Mouse (Mus musculus): ENCODE measurements around the gene Arhgdig. TPM values are rescaled to one million over a fixed set of nuclear protein-coding genes. Genes with fewer than 3 reads are reported as not detected.

Gene Arhgdig
- polyA plus RNA-seq, 1 experiment from 2014 or later, result 15.9 TPM

DNA sequence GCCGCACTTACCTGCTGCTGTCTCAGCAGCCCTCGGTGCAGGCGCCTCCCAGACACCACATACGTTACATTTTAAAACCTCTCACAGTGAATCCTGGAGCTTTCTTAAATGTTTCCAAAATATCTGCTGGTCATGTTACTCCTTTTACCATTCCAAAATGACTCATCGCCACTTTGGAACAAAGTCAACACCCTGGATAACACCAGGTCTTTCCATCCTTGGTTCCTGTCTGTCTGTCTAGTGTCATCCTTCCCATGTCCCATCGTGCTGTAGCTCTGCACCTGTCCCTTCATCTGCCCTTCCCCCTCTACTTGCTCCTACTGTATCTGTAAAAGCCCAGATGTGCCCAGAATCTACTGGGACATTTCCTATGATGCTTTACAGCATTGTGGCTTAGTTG is 33.4 kb upstream of the Arhgdig start:
- DNase-seq (ENCODE audit: low spot score) (no peak), ATAC-seq (replicated peaks; ENCODE audit: insufficient number of reproducible peaks, low FRiP score, low TSS enrichment, low read depth) (no peak)
- H3K36me3 ChIP-seq (replicated peaks; ENCODE audit: control insufficient read depth, insufficient read depth, low read depth, low read length), result no peaks in the 10 kb centered on the region
- no peak overlapping the region for H3K27ac ChIP-seq (replicated peaks; ENCODE audit: low read depth, low read length)
- no peaks in the 10 kb centered on the region for H3K27me3 ChIP-seq (ENCODE audit: control insufficient read depth, insufficient read depth, low read length)
- H3K9ac ChIP-seq (replicated peaks; ENCODE audit: low read length), result no peak overlapping the region
- no peaks in the 10 kb centered on the region for H3K9me3 ChIP-seq (replicated peaks; ENCODE audit: control insufficient read depth, low read length)
- H3K4me3 ChIP-seq (ENCODE audit: low read depth, low read length), result no peak overlapping the region
- WGBS, result 75% methylated on average over 6 of the region's 6 CpGs
- no peak overlapping the region for H3K4me2 ChIP-seq (ENCODE audit: low read depth, low read length)
- no peaks in the 10 kb centered on the region; the same call in 1 of the 2 replicates for H3K4me1 ChIP-seq (ENCODE audit: control insufficient read depth, insufficient read depth, low read length)

- Histone ChIP-seq H3K9ac (replicated peaks; ENCODE audit: low read length) (no peak overlapping the region), H3K9me3 (replicated peaks; ENCODE audit: control insufficient read depth, low read length) (no peaks in the 10 kb centered on the region), H3K36me3 (replicated peaks; ENCODE audit: control insufficient read depth, insufficient read depth, low read depth, low read length) (no peaks in the 10 kb centered on the region), H3K4me3 (ENCODE audit: low read depth, low read length) (no peak overlapping the region), H3K27ac (replicated peaks; ENCODE audit: low read depth, low read length) (no peak overlapping the region), H3K4me1 (ENCODE audit: control insufficient read depth, insufficient read depth, low read length) (no peaks in the 10 kb centered on the region; the same call in 1 of the 2 replicates), H3K27me3 (ENCODE audit: control insufficient read depth, insufficient read depth, low read length) (no peaks in the 10 kb centered on the region), H3K4me2 (ENCODE audit: low read depth, low read length) (no peak overlapping the region)
- ATAC-seq (replicated peaks; ENCODE audit: insufficient number of reproducible peaks, low FRiP score, low TSS enrichment, low read depth) (no peak), DNase-seq (ENCODE audit: low spot score) (no peak)
- 87% methylated on average over 6 of the region's 6 CpGs for WGBS
Observed at GRCm38 (mm10) chr17:26240120-26240790, 32.7 kb upstream of the Arhgdig start.

DNA sequence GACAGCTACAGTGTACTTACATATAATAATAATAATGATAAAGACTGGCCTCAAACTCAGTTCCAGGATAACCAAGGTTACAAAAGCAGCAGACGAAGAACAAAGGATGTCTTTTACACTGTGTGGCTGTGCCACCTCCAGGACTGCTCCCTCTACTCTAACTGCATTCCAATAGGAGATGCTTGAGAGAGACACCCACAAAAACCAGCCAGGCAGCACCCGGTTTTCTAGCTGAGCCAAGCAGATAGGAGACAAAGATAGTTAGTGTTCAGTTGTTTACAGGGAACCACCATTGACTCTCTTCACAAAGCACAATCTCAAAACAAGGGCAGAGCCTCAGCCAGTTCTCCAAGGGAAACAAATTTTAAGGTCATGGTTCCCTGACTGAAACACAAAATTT is 32.0 kb upstream of the Arhgdig start:
- Histone ChIP-seq H3K9ac (replicated peaks; ENCODE audit: low read length) (no peak overlapping the region), H3K27ac (replicated peaks; ENCODE audit: low read depth, low read length) (no peak overlapping the region), H3K4me3 (ENCODE audit: low read depth, low read length) (no peak overlapping the region), H3K36me3 (replicated peaks; ENCODE audit: control insufficient read depth, insufficient read depth, low read depth, low read length) (no peaks in the 10 kb centered on the region), H3K9me3 (replicated peaks; ENCODE audit: control insufficient read depth, low read length) (no peaks in the 10 kb centered on the region), H3K4me1 (ENCODE audit: control insufficient read depth, insufficient read depth, low read length) (no peaks in the 10 kb centered on the region; the same call in 1 of the 2 replicates), H3K27me3 (ENCODE audit: control insufficient read depth, insufficient read depth, low read length) (no peaks in the 10 kb centered on the region), H3K4me2 (ENCODE audit: low read depth, low read length) (no peak overlapping the region)
- WGBS, result 61% methylated on average over 2 of the region's 2 CpGs
- DNase-seq (ENCODE audit: low spot score) (no peak), ATAC-seq (replicated peaks; ENCODE audit: insufficient number of reproducible peaks, low FRiP score, low TSS enrichment, low read depth) (no peak)

GRCm38 (mm10) chr17:26237667-26238066 is 30.1 kb upstream of the Arhgdig start:
- no peaks in the 10 kb centered on the region for H3K9me3 ChIP-seq (replicated peaks; ENCODE audit: control insufficient read depth, low read length)
- no peaks in the 10 kb centered on the region for H3K36me3 ChIP-seq (replicated peaks; ENCODE audit: control insufficient read depth, insufficient read depth, low read depth, low read length)
- ATAC-seq (replicated peaks; ENCODE audit: insufficient number of reproducible peaks, low FRiP score, low TSS enrichment, low read depth), result no peak
- no peak overlapping the region for H3K4me3 ChIP-seq (ENCODE audit: low read depth, low read length)
- H3K27me3 ChIP-seq (ENCODE audit: control insufficient read depth, insufficient read depth, low read length), result no peaks in the 10 kb centered on the region
- no peaks in the 10 kb centered on the region for H3K4me1 ChIP-seq (ENCODE audit: control insufficient read depth, insufficient read depth, low read length)
- no peak overlapping the region for H3K9ac ChIP-seq (replicated peaks; ENCODE audit: low read length)
- H3K27ac ChIP-seq (replicated peaks; ENCODE audit: low read depth, low read length), result no peak overlapping the region
- no peak overlapping the region for H3K4me2 ChIP-seq (ENCODE audit: low read depth, low read length)
- WGBS, result 88% methylated on average over 10 of the region's 10 CpGs
- no peak for DNase-seq (ENCODE audit: low spot score)

GRCm38 (mm10) chr17:26235077-26235815 is 27.7 kb upstream of the Arhgdig start:
- ATAC-seq (replicated peaks; ENCODE audit: insufficient number of reproducible peaks, low FRiP score, low TSS enrichment, low read depth) (no peak), DNase-seq (ENCODE audit: low spot score) (no peak)
- H3K9me3 ChIP-seq (replicated peaks; ENCODE audit: control insufficient read depth, low read length), result no peaks in the 10 kb centered on the region
- no peak overlapping the region for H3K9ac ChIP-seq (replicated peaks; ENCODE audit: low read length)
- no peaks in the 10 kb centered on the region for H3K36me3 ChIP-seq (replicated peaks; ENCODE audit: control insufficient read depth, insufficient read depth, low read depth, low read length)
- H3K4me3 ChIP-seq (ENCODE audit: low read depth, low read length), result no peak overlapping the region
- H3K4me1 ChIP-seq (ENCODE audit: control insufficient read depth, insufficient read depth, low read length), result no peaks in the 10 kb centered on the region
- H3K4me2 ChIP-seq (ENCODE audit: low read depth, low read length), result no peak overlapping the region
- no peaks in the 10 kb centered on the region for H3K27me3 ChIP-seq (ENCODE audit: control insufficient read depth, insufficient read depth, low read length)
- H3K27ac ChIP-seq (replicated peaks; ENCODE audit: low read depth, low read length), result no peak overlapping the region
- WGBS, result 41% methylated on average over 13 of the region's 13 CpGs

DNA sequence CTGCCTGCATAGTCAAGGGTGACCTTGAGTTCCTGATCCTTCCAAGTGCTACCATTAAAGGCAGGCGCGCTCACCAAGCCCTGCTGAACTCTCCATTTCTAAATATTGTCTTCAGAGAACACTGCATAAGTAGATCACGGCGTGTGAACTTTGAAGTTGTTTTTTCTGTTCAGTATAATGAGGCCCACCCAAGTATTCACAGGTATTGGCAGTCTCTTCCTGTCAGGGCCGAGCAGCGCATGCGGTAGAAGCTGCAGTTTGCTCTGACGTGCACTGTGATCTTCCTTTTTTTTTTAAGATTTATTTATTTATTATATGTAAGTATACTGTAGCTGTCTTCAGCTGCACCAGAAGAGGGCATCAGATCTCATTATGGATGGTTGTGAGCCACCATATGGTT is 26.8 kb upstream of the Arhgdig start:
- Histone ChIP-seq H3K4me1 (ENCODE audit: control insufficient read depth, insufficient read depth, low read length) (no peaks in the 10 kb centered on the region), H3K4me2 (ENCODE audit: low read depth, low read length) (no peak overlapping the region), H3K9me3 (replicated peaks; ENCODE audit: control insufficient read depth, low read length) (no peaks in the 10 kb centered on the region), H3K4me3 (ENCODE audit: low read depth, low read length) (no peak overlapping the region), H3K9ac (replicated peaks; ENCODE audit: low read length) (no peak overlapping the region), H3K27me3 (ENCODE audit: control insufficient read depth, insufficient read depth, low read length) (no peaks in the 10 kb centered on the region), H3K36me3 (replicated peaks; ENCODE audit: control insufficient read depth, insufficient read depth, low read depth, low read length) (no peaks in the 10 kb centered on the region), H3K27ac (replicated peaks; ENCODE audit: low read depth, low read length) (no peak overlapping the region)
- ATAC-seq (replicated peaks; ENCODE audit: insufficient number of reproducible peaks, low FRiP score, low TSS enrichment, low read depth) (no peak), DNase-seq (ENCODE audit: low spot score) (no peak)
- WGBS, result 91% methylated on average over 8 of the region's 8 CpGs

DNA sequence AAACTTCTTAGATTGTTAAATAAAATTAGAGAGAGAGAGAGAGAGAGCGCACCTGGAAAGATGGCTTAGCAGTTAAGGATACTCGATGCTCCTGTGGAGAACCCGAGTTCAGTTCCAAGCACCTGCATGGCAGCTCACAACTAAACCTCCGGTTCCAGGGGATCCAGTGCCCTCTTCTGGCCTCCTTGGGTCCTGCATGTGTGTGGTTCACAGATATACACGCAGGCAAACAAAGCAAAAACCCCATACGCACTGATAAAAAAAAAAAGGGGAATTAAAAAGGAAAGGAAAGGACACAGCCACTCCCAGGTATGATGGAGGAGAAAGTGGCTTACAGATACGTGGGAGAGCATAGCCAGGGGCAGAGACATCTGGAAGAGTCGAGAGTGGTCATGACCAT is 25.3 kb upstream of the Arhgdig start:
- ATAC-seq (replicated peaks; ENCODE audit: insufficient number of reproducible peaks, low FRiP score, low TSS enrichment, low read depth), result no peak
- Histone ChIP-seq H3K4me2 (ENCODE audit: low read depth, low read length) (no peak overlapping the region), H3K27ac (replicated peaks; ENCODE audit: low read depth, low read length) (no peak overlapping the region), H3K27me3 (ENCODE audit: control insufficient read depth, insufficient read depth, low read length) (no peaks in the 10 kb centered on the region), H3K36me3 (replicated peaks; ENCODE audit: control insufficient read depth, insufficient read depth, low read depth, low read length) (no peaks in the 10 kb centered on the region), H3K9ac (replicated peaks; ENCODE audit: low read length) (no peak overlapping the region), H3K9me3 (replicated peaks; ENCODE audit: control insufficient read depth, low read length) (no peaks in the 10 kb centered on the region), H3K4me3 (ENCODE audit: low read depth, low read length) (no peak overlapping the region), H3K4me1 (ENCODE audit: control insufficient read depth, insufficient read depth, low read length) (no peaks in the 10 kb centered on the region)
- 70% methylated on average over 8 of the region's 8 CpGs for WGBS
- no peak for DNase-seq (ENCODE audit: low spot score)

- Histone ChIP-seq H3K9me3 (replicated peaks; ENCODE audit: control insufficient read depth, low read length) (no peaks in the 10 kb centered on the region), H3K4me2 (ENCODE audit: low read depth, low read length) (no peak overlapping the region), H3K4me1 (ENCODE audit: control insufficient read depth, insufficient read depth, low read length) (no peaks in the 10 kb centered on the region), H3K27me3 (ENCODE audit: control insufficient read depth, insufficient read depth, low read length) (no peaks in the 10 kb centered on the region), H3K9ac (replicated peaks; ENCODE audit: low read length) (no peak overlapping the region), H3K4me3 (ENCODE audit: low read depth, low read length) (no peak overlapping the region), H3K27ac (replicated peaks; ENCODE audit: low read depth, low read length) (no peak overlapping the region), H3K36me3 (replicated peaks; ENCODE audit: control insufficient read depth, insufficient read depth, low read depth, low read length) (no peaks in the 10 kb centered on the region)
- no peak for ATAC-seq (replicated peaks; ENCODE audit: insufficient number of reproducible peaks, low FRiP score, low TSS enrichment, low read depth)
- WGBS, result 83% methylated on average over 5 of the region's 5 CpGs
- no peak for DNase-seq (ENCODE audit: low spot score)
Observed at GRCm38 (mm10) chr17:26231156-26231555, 23.6 kb upstream of the Arhgdig start.

Measured in embryonic facial prominence, embryonic 11.5 days (tissue).